Mouse (Mus musculus): Measurements from ENCODE around the gene Rcn2. TPM values are rescaled to one million over a fixed set of nuclear protein-coding genes. Genes with fewer than 3 reads are reported as not detected.

Gene Rcn2
- total RNA-seq, 2 experiments from 2014 or later: 110 to 116 TPM

DNA sequence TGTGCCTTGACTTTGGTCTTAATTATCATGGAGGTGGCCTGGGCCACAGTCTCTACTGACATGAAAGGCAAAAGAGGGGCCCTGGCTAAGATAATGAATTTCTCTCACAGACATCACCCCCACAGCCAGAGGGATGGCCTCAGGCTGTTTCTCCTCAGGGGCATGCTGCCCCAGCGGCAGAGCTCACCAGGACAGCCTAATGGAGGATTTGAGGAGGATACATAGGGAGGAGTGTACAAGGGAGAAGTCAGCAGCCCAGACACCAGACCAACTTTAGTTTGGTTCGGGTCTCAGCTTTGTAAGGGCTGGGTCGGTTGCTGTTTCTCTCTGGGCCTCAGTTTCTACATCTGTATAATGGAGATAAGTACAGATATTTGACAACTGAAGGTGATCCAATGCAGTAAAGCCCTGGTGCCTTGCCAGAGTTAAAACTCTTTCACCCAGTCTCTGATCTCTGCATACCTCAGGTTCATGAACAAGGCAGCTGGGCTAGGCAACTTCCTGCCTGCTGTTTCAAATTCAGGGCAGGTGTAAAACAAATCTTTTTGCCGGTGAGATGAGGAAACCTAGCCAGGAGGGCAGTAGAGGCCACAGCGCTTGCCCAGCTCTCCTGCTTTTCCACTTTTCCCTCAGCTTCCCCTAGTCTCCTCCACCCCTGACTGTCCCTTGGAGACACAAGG is 49.0 kb downstream of the Rcn2 start:
- no peak for DNase-seq (ENCODE audit: low spot score in 2 of 2)

DNA sequence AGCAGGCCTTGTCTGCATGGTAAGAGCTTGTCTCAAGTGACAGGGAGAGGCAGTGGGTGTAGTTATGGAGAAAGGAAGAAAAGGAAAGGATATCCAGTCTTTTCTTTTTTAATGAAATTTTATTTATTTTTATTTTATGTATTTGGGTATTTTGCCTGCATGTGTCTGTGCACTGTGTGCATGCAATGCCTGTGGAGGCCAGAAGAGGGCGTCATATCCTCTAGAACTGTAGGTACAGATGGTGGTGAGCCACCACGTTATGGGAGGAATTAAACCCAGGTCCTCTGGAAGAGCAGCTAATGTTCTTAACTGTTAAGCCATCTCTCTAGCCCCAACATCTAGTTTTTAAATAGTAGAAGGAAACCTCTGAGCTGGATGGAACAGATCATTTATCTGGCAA is 50.5 kb downstream of the Rcn2 start:
- peak in 1 of 2 experiments; percentile 14 for DNase-seq (ENCODE audit: low spot score in 2 of 2)

DNA sequence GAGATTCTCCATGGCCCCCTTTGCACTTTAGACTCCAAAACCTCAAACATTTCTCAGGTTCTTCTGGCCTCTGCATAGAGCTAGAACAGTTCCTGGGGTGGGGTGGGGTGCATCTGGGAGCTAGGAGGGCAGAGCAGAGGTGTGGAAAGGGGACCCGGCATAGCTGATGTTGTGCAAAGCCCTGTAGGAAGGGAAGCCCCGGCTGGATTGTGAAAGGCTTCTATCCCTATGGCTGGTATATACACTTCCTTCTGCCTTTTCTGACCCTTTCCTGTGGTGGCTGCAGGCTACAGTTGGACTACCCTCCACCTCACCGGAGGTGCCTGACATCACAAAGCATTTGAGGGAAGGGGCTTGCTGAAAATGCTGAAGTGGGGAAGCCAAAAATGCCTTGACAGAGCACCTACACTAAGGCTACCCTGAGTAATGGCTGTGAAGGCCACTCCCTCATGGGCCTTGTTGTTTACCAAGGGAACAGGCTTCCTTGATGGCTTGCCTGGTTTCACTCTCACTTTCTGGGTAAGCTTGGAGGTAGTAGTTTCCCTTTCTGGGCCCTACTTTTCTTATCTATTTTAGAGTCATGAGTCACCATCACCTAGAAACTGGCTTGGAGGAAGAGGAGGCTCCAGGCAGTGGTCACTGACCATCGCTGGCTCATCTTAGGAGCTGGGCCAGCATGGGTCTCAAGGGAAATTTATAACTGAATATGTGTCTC is 56.1 kb downstream of the Rcn2 start:
- DNase-seq (ENCODE audit: low spot score in 2 of 2): no peak

DNA sequence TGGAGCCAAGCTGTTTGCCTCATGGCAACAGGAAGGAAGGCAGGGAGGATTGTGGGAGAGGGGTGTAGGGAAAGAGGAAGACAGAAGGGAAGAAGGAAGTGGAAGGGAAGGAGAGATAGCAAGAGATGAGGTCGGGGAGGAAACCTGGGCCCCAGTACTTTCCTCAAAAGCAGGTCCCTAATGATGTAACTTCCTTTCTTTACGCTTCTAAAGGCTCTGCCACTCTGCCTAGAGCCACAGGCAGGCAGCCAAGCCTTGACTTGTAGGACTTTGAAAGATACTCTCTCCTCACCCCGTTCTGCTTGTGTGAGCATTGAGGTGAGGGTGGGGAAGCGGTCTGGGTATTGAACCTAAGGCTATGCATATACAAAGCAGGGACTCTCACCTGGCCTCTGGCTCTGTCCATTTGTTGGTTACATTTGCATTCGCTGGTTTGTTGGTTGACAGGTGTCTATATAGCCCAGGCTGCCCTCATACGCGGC is 58.4 kb downstream of the Rcn2 start:
- no peak for DNase-seq (ENCODE audit: low spot score in 2 of 2)

DNA sequence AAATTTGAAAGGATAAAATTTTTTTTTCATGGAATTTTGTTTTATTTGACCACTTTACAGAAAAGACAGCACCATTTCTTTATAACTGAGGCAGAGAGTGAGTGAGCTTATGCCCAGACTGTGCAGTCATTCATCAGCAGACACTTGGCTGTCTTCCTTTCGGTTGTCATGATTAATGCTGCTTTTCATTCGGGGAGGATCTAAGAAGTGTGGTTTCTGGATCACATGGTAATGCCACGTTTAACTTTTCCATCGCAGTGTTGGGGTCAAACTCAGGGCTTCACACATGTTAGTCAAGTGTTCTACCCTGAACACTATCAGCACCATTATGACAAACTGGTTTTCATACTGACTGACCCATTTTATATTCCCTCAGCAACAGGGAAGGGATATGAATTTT is 59.4 kb downstream of the Rcn2 start:
- no peak for DNase-seq (ENCODE audit: low spot score in 2 of 2)

DNA sequence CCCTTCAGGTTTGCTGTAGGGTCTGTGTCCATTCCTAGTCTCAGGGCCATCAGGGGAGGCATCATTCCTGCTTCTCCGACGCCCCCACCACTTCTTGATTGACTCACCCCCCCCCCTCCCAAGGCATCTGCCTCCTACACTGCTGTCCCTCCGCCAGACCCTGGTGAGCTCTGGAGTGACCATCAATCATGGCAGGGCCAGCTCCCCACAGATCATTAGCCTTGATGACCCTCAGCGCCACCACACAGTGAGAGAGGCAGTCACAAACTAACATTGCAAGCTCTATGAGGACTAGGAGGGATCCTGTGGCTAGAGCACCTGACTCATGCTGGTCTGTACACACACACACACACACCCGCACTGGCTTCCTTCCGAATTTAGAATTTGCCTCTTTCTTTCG is 63.3 kb downstream of the Rcn2 start:
- DNase-seq (ENCODE audit: low spot score in 2 of 2): no peak

DNA sequence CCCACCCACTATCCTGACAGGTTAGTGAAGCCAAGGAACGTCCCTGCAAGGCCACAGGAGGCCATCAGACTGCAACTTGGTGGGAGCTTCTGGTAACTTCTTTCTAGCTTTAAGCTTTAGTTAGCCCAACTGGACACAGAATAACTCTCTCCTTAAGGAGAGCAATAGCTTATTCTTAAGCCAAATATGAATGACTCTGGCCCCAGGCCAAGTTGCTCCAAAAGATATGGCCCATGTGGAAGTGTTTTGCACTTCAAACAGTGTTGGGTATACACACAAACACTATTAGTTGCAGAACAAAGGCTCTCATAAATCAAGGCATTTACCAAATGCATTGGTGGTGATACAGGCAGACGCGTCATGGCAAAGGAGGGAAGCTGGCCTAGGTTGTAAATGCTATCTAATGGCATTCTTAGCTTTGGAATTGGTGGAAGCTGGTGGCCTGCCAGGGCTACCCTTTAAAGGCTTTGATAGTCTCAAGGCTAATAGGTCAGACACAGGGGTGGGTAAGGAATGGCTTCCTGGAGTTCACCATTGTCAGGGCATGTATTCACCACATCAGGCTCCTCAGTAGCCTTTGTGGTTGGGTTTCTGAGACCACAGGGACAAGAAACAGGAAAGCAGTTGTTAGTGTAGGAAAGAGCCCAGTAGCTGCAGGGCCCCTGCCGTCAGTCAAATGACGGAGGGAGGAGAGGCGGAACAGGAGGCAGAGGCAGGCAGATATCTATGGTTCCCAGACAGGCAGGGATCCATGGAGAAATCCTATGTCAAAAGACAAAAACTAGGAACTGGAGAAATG is 64.8 kb downstream of the Rcn2 start:
- DNase-seq (ENCODE audit: low spot score in 2 of 2): no peak

DNA sequence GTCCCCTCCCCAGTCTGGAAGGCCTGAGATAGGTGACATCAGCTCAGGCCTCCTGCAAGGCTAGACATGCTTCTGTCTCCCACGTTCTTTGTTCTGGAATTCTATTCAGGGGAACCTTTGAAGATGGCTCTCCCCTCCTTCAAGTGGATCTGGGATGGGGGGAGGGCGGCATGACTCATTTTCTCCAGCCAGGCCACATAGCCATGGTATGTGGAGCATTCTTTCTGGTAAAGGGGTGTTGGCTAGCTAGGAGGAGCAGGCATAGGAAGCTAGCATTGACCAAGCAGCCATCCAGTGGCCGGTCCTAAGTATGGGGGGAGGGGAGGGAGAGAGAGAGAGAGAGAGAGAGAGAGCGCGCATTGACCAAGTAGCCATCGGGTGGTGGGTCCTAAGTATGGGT is 65.9 kb downstream of the Rcn2 start:
- no peak for DNase-seq (ENCODE audit: low spot score in 2 of 2)

DNA sequence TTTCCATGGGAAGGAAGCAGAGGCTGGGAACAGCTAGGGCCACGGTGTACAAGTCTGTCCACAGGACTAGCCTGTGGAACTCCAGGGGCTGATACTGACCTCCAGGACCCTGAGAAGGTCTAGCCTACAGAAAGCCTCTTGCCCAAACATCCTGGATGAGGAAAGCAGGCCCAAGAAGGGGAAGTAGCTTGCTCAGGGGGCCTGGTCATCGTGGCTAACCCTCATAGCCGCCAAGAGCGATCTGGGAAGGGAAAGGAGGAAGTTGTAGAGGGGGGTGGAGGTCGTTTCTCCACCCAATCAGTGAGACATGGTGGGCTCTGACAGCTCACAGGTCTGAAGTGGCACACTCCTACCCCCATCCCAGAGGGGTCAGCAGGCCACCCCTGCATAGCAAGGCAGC is 66.5 kb downstream of the Rcn2 start:
- DNase-seq (ENCODE audit: low spot score in 2 of 2): no peak

Other genes starting within 250 kb of the Rcn2 start
- gene Scaper, start 103.7 kb upstream of the Rcn2 start, total RNA-seq (2021): 10 to 100 TPM; 31.4 to 32.3 TPM
- not detected for gene 4930563M21Rik, start 31.3 kb upstream of the Rcn2 start, total RNA-seq (2021)
- 1 to 10 TPM; 2.9 to 3.5 TPM for gene Pstpip1, start 48.1 kb downstream of the Rcn2 start, total RNA-seq (2021)
- gene Tspan3, start 123.6 kb downstream of the Rcn2 start, total RNA-seq (2021): 100 to 1,000 TPM; 378 to 389 TPM